Mouse (Mus musculus) embryonic facial prominence, embryonic 13.5 days (tissue): Measurements from ENCODE around the gene Sh3rf3. TPM values are rescaled to one million over a fixed set of nuclear protein-coding genes. Genes with fewer than 3 reads are reported as not detected.
A peak's percentile ranks its signal among the peaks of the same experiment; 100 is the strongest.

Experiments used
- ATAC-seq: fragments of 200-750 bp; cut with Nextera tagmentation; 2 replicates; pipeline ENCODE4 v1.8.0; 2017; ENCODE audit warnings: low read depth; ENCODE audit not compliant: insufficient number of reproducible peaks, insufficient read depth, low FRiP score, low TSS enrichment
- H3K27ac ChIP-seq: fragments of 300-500 bp; sonication (generic); 2 replicates; pipeline ENCODE4 v1.5.1; 2015; ENCODE audit warnings: moderate library complexity, mild to moderate bottlenecking, inconsistent platforms
- H3K27me3 ChIP-seq: fragments of 300-500 bp; sonication (generic); 2 replicates; pipeline ENCODE4 v1.6.1; 2015; ENCODE audit warnings: mild to moderate bottlenecking, inconsistent platforms
- H3K36me3 ChIP-seq: fragments of 300-500 bp; sonication (generic); 2 replicates; pipeline ENCODE4 v1.6.1; 2015; ENCODE audit warnings: mild to moderate bottlenecking, inconsistent platforms
- H3K4me1 ChIP-seq: fragments of 300-500 bp; sonication (generic); 2 replicates; pipeline ENCODE4 v1.6.1; 2015; ENCODE audit warnings: inconsistent platforms
- H3K4me2 ChIP-seq: fragments of 300-500 bp; sonication (generic); 2 replicates; pipeline ENCODE4 v1.6.1; 2015; ENCODE audit warnings: moderate library complexity, mild to moderate bottlenecking, inconsistent platforms
- H3K4me3 ChIP-seq: fragments of 300-500 bp; sonication (generic); 2 replicates; pipeline ENCODE4 v1.5.1; 2015; ENCODE audit warnings: mild to moderate bottlenecking, inconsistent platforms
- H3K9ac ChIP-seq: fragments of 300-500 bp; sonication (generic); 2 replicates; pipeline ENCODE4 v1.6.1; 2015; ENCODE audit warnings: mild to moderate bottlenecking, inconsistent platforms
- H3K9me3 ChIP-seq: fragments of 300-500 bp; sonication (generic); 2 replicates; pipeline ENCODE4 v1.6.1; 2016; ENCODE audit warnings: inconsistent platforms
- WGBS: fragments of 180-500 bp; shearing (Covaris S2); methylation state at CpG from one replicate; pipeline ENCODE4 v1.1.7; 2015; ENCODE audit warnings: mixed read lengths; 5-methylcytosine and 5-hydroxymethylcytosine counted together
- polyA plus RNA-seq: library from polyadenylated mRNA; unstranded; fragments of >200 nt; fragmentation: Nextera tagmentation; extraction: Ambion mirVana; gene quantifications from 2 replicates; pipeline ENCODE4 v1.2.1, GENCODE M21; 2015

Sh3rf3 gene
- polyA plus RNA-seq, 1 experiment from 2014 or later = 3.3 TPM

- Histone ChIP-seq H3K4me2 (no peak overlapping the region), H3K9ac (no peak overlapping the region)
- 77% methylated on average over 2 of the region's 2 CpGs for WGBS
These were observed 72.7 kb downstream of the Sh3rf3 start for GRCm38 (mm10) chr10:58885816-58886215.

GRCm38 (mm10) chr10:58890671-58891439 is 77.7 kb downstream of the Sh3rf3 start:
- no peak; the same call in 1 of the 2 replicates for ATAC-seq
- 26% methylated on average over 16 of the region's 16 CpGs for WGBS
- no peaks in the 10 kb centered on the region for H3K36me3 ChIP-seq
- H3K4me2 ChIP-seq = peak overlapping the region; percentile 38
- no peak overlapping the region for H3K27ac ChIP-seq
- H3K27me3 ChIP-seq = no peaks in the 10 kb centered on the region
- H3K4me3 ChIP-seq = no peak overlapping the region
- peaks cover 18% of the 10 kb centered on the region for H3K4me1 ChIP-seq
- no peak overlapping the region for H3K9ac ChIP-seq
- H3K9me3 ChIP-seq = no peaks in the 10 kb centered on the region

More at GRCm38 (mm10) chr10:58885816-58886215, 72.7 kb downstream of the Sh3rf3 start:
- no peak for ATAC-seq
- H3K27me3 ChIP-seq = no peaks in the 10 kb centered on the region
- H3K27ac ChIP-seq = no peak overlapping the region
- H3K36me3 ChIP-seq = no peaks in the 10 kb centered on the region
- H3K4me3 ChIP-seq = no peak overlapping the region
- no peaks in the 10 kb centered on the region for H3K9me3 ChIP-seq
- H3K4me1 ChIP-seq = peaks cover 13% of the 10 kb centered on the region

GRCm38 (mm10) chr10:58895431-58895830 is 82.3 kb downstream of the Sh3rf3 start:
- 83% methylated on average over 5 of the region's 5 CpGs for WGBS
- no peak for ATAC-seq
- H3K27me3 ChIP-seq = no peaks in the 10 kb centered on the region

GRCm38 (mm10) chr10:58897009-58897543 is 83.9 kb downstream of the Sh3rf3 start:
- Histone ChIP-seq H3K4me1 (no peaks in the 10 kb centered on the region), H3K9me3 (no peaks in the 10 kb centered on the region), H3K4me3 (no peak overlapping the region), H3K27ac (no peak overlapping the region), H3K27me3 (no peaks in the 10 kb centered on the region), H3K4me2 (no peak overlapping the region), H3K9ac (no peak overlapping the region), H3K36me3 (no peaks in the 10 kb centered on the region)
- no peak for ATAC-seq
- 72% methylated on average over 3 of the region's 3 CpGs for WGBS

More at GRCm38 (mm10) chr10:58895431-58895830, 82.3 kb downstream of the Sh3rf3 start:
- Histone ChIP-seq H3K4me1 (peaks cover 9% of the 10 kb centered on the region), H3K36me3 (no peaks in the 10 kb centered on the region), H3K27ac (no peak overlapping the region), H3K4me3 (no peak overlapping the region), H3K9me3 (no peaks in the 10 kb centered on the region), H3K9ac (no peak overlapping the region), H3K4me2 (no peak overlapping the region)

GRCm38 (mm10) chr10:58905253-58905652 is 92.1 kb downstream of the Sh3rf3 start:
- Histone ChIP-seq H3K9me3 (no peaks in the 10 kb centered on the region), H3K36me3 (no peaks in the 10 kb centered on the region)
- no peak for ATAC-seq

GRCm38 (mm10) chr10:58907001-58907443 is 93.9 kb downstream of the Sh3rf3 start:
- 72% methylated on average over 5 of the region's 5 CpGs for WGBS
- ATAC-seq = no peak
- Histone ChIP-seq H3K4me3 (no peak overlapping the region), H3K4me2 (no peak overlapping the region), H3K9ac (no peak overlapping the region), H3K27me3 (no peaks in the 10 kb centered on the region), H3K9me3 (no peaks in the 10 kb centered on the region), H3K27ac (no peak overlapping the region), H3K4me1 (no peaks in the 10 kb centered on the region), H3K36me3 (no peaks in the 10 kb centered on the region)

More at GRCm38 (mm10) chr10:58905253-58905652, 92.1 kb downstream of the Sh3rf3 start:
- no peak overlapping the region for H3K27ac ChIP-seq
- H3K27me3 ChIP-seq = no peaks in the 10 kb centered on the region
- WGBS = 27% methylated on average over 6 of the region's 6 CpGs
- no peak overlapping the region for H3K9ac ChIP-seq
- H3K4me3 ChIP-seq = no peak overlapping the region
- H3K4me1 ChIP-seq = no peaks in the 10 kb centered on the region
- H3K4me2 ChIP-seq = no peak overlapping the region

GRCm38 (mm10) chr10:58908451-58908850 is 95.3 kb downstream of the Sh3rf3 start:
- no peak overlapping the region for H3K27ac ChIP-seq
- no peaks in the 10 kb centered on the region for H3K36me3 ChIP-seq
- no peak overlapping the region for H3K4me3 ChIP-seq
- 80% methylated on average over 8 of the region's 8 CpGs for WGBS
- no peak overlapping the region for H3K9ac ChIP-seq
- no peak overlapping the region for H3K4me2 ChIP-seq
- no peaks in the 10 kb centered on the region for H3K27me3 ChIP-seq
- no peak for ATAC-seq
- H3K9me3 ChIP-seq = no peaks in the 10 kb centered on the region
- H3K4me1 ChIP-seq = no peaks in the 10 kb centered on the region

GRCm38 (mm10) chr10:58915301-58916245 is 102.4 kb downstream of the Sh3rf3 start:
- Histone ChIP-seq H3K4me2 (no peak overlapping the region), H3K36me3 (no peaks in the 10 kb centered on the region), H3K4me1 (peaks cover 8% of the 10 kb centered on the region; the same call in 1 of the 2 replicates), H3K9ac (no peak overlapping the region), H3K4me3 (no peak overlapping the region), H3K27ac (no peak overlapping the region), H3K27me3 (no peaks in the 10 kb centered on the region), H3K9me3 (peaks cover 4% of the 10 kb centered on the region; the same call in 1 of the 2 replicates)
- 65% methylated on average over 8 of the region's 8 CpGs for WGBS
- ATAC-seq = no peak

- H3K9me3 ChIP-seq = no peaks in the 10 kb centered on the region
- no peak overlapping the region for H3K4me3 ChIP-seq
- 86% methylated on average over 8 of the region's 8 CpGs for WGBS
- H3K9ac ChIP-seq = no peak overlapping the region
- H3K4me1 ChIP-seq = no peaks in the 10 kb centered on the region; the same call in 1 of the 2 replicates
- no peaks in the 10 kb centered on the region for H3K36me3 ChIP-seq
- H3K4me2 ChIP-seq = no peak overlapping the region
- H3K27me3 ChIP-seq = no peaks in the 10 kb centered on the region
- no peak overlapping the region for H3K27ac ChIP-seq
- ATAC-seq = no peak
These were observed 108.6 kb downstream of the Sh3rf3 start for GRCm38 (mm10) chr10:58921643-58922188.

GRCm38 (mm10) chr10:58922216-58922829 is 109.2 kb downstream of the Sh3rf3 start:
- Histone ChIP-seq H3K4me3 (no peak overlapping the region), H3K27me3 (no peaks in the 10 kb centered on the region), H3K9ac (no peak overlapping the region), H3K27ac (no peak overlapping the region), H3K36me3 (no peaks in the 10 kb centered on the region), H3K4me2 (no peak overlapping the region), H3K9me3 (no peaks in the 10 kb centered on the region), H3K4me1 (no peaks in the 10 kb centered on the region; the same call in 1 of the 2 replicates)
- no peak for ATAC-seq
- WGBS = 84% methylated on average over 6 of the region's 6 CpGs

GRCm38 (mm10) chr10:58922993-58923392 is 109.8 kb downstream of the Sh3rf3 start:
- no peak overlapping the region for H3K4me2 ChIP-seq
- no peaks in the 10 kb centered on the region for H3K9me3 ChIP-seq
- 0 out of 2 replicates have a peak, but pooled peaks cover 1% of the 10 kb centered on the region for H3K27me3 ChIP-seq
- no peak overlapping the region for H3K9ac ChIP-seq
- WGBS = 75% methylated on average over 2 of the region's 2 CpGs
- no peak overlapping the region for H3K4me3 ChIP-seq
- H3K4me1 ChIP-seq = no peaks in the 10 kb centered on the region; the same call in 1 of the 2 replicates
- no peaks in the 10 kb centered on the region for H3K36me3 ChIP-seq
- H3K27ac ChIP-seq = no peak overlapping the region
- no peak for ATAC-seq
